Mouse (Mus musculus) thymus, postnatal 0 days (tissue): Measurements from ENCODE around the gene Rprd1b. TPM values are rescaled to one million over a fixed set of nuclear protein-coding genes. Genes with fewer than 3 reads are reported as not detected.
"Not testable (repeated sequence)": the region's sequence is repeated elsewhere in the genome, so short reads cannot be mapped to it uniquely, and the experiment has no call there.

ENCODE experiments used
- DNase-seq: peaks from one replicate; pipeline ENCODE4 v3.0.0-alpha.2; 2015; ENCODE audit warnings: low spot score
- polyA plus RNA-seq: library from polyadenylated mRNA; unstranded; fragments of >200 nt; fragmentation: Nextera tagmentation; extraction: Ambion mirVana; gene quantifications from 2 replicates; pipeline ENCODE4 v1.2.1, GENCODE M21; 2015

Rprd1b gene
- polyA plus RNA-seq, 1 experiment from 2014 or later: 47.8 TPM

GRCm38 (mm10) chr2:158040396-158040795 is 12.1 kb downstream of the Rprd1b start:
- no peak for DNase-seq

- no peak for DNase-seq
Observed at GRCm38 (mm10) chr2:158043504-158043903, 15.2 kb downstream of the Rprd1b start.

GRCm38 (mm10) chr2:158046186-158046585 is 17.9 kb downstream of the Rprd1b start:
- DNase-seq: no peak

GRCm38 (mm10) chr2:158047903-158048302 is 19.6 kb downstream of the Rprd1b start:
- DNase-seq: peak; percentile 61

GRCm38 (mm10) chr2:158048718-158049117 is 20.4 kb downstream of the Rprd1b start:
- no peak for DNase-seq

- DNase-seq: no peak
Observed at GRCm38 (mm10) chr2:158050116-158050515, 21.8 kb downstream of the Rprd1b start.

GRCm38 (mm10) chr2:158054596-158054995 is 26.3 kb downstream of the Rprd1b start:
- no peak for DNase-seq

GRCm38 (mm10) chr2:158055383-158055782 is 27.1 kb downstream of the Rprd1b start:
- DNase-seq: not testable (repeated sequence)

GRCm38 (mm10) chr2:158057030-158057429 is 28.7 kb downstream of the Rprd1b start:
- DNase-seq: no peak

- DNase-seq: no peak
Observed at GRCm38 (mm10) chr2:158058534-158058933, 30.2 kb downstream of the Rprd1b start.

- no peak for DNase-seq
Observed at GRCm38 (mm10) chr2:158059666-158060105, 31.4 kb downstream of the Rprd1b start.

- no peak for DNase-seq
Observed at GRCm38 (mm10) chr2:158063036-158063435, 34.7 kb downstream of the Rprd1b start.

- DNase-seq: no peak
Observed at GRCm38 (mm10) chr2:158064571-158065048, 36.3 kb downstream of the Rprd1b start.

GRCm38 (mm10) chr2:158065064-158065463 is 36.8 kb downstream of the Rprd1b start:
- no peak for DNase-seq

GRCm38 (mm10) chr2:158066456-158066855 is 38.2 kb downstream of the Rprd1b start:
- no peak for DNase-seq

- DNase-seq: no peak
Observed at GRCm38 (mm10) chr2:158067260-158067824, 39.0 kb downstream of the Rprd1b start.

GRCm38 (mm10) chr2:158068444-158068971 is 40.2 kb downstream of the Rprd1b start:
- no peak for DNase-seq

GRCm38 (mm10) chr2:158070885-158071632 is 42.8 kb downstream of the Rprd1b start:
- no peak for DNase-seq

GRCm38 (mm10) chr2:158071633-158071995 is 43.3 kb downstream of the Rprd1b start:
- DNase-seq: no peak

GRCm38 (mm10) chr2:158074835-158075234 is 46.5 kb downstream of the Rprd1b start:
- no peak for DNase-seq

GRCm38 (mm10) chr2:158076690-158077089 is 48.4 kb downstream of the Rprd1b start:
- no peak for DNase-seq

GRCm38 (mm10) chr2:158077981-158078380 is 49.7 kb downstream of the Rprd1b start:
- no peak for DNase-seq

GRCm38 (mm10) chr2:158078971-158079370 is 50.7 kb downstream of the Rprd1b start:
- DNase-seq: no peak
